Mouse (Mus musculus) forebrain, embryonic 14.5 days (tissue): ENCODE results near the gene Lrtm1. TPM values are rescaled to one million over a fixed set of nuclear protein-coding genes. Genes with fewer than 3 reads are reported as not detected.

Experiments used
- ATAC-seq: fragments of 200-750 bp; cut with Nextera tagmentation; 2 replicates; pipeline ENCODE4 v1.8.0; 2017; ENCODE audit warnings: mild to moderate bottlenecking, moderate library complexity
- DNase-seq: peaks from one replicate; pipeline ENCODE4 v3.0.0-alpha.2; 2015; ENCODE audit warnings: low spot score
- H3K27ac ChIP-seq: fragments of 300-500 bp; sonication (generic); 2 replicates; pipeline ENCODE4 v1.5.1; 2014; ENCODE audit warnings: low read depth, mild to moderate bottlenecking, control low read depth, low read length, moderate library complexity
- H3K27me3 ChIP-seq: fragments of 300-500 bp; sonication (generic); replicated peaks from 2 replicates; pipeline ENCODE4 v1.6.1; 2014; ENCODE audit warnings: low read length, control low read depth, mixed read lengths; ENCODE audit not compliant: control insufficient read depth, insufficient read depth
- H3K36me3 ChIP-seq: fragments of 300-500 bp; sonication (generic); 2 replicates; pipeline ENCODE4 v1.6.1; 2014; ENCODE audit warnings: low read length, control low read depth; ENCODE audit not compliant: control insufficient read depth, insufficient read depth
- H3K4me1 ChIP-seq: fragments of 300-500 bp; sonication (generic); 2 replicates; pipeline ENCODE4 v1.6.1; 2014; ENCODE audit warnings: antibody characterized with exemption, low read length, control low read depth; ENCODE audit not compliant: control insufficient read depth, insufficient read depth
- H3K4me2 ChIP-seq: fragments of 300-500 bp; sonication (generic); 2 replicates; pipeline ENCODE4 v1.6.1; 2014; ENCODE audit warnings: mild to moderate bottlenecking, control low read depth, low read length
- H3K4me3 ChIP-seq: fragments of 300-500 bp; sonication (generic); 2 replicates; pipeline ENCODE4 v1.5.1; 2014; ENCODE audit warnings: low read depth, low read length, control low read depth
- H3K9ac ChIP-seq: fragments of 300-500 bp; sonication (generic); 2 replicates; pipeline ENCODE4 v1.6.1; 2014; ENCODE audit warnings: mild to moderate bottlenecking, low read length, control low read depth, moderate library complexity
- H3K9me3 ChIP-seq: fragments of 300-500 bp; sonication (generic); replicated peaks from 2 replicates; pipeline ENCODE4 v1.6.1; 2016; ENCODE audit warnings: low read length, control low read depth, mixed read lengths; ENCODE audit not compliant: control insufficient read depth
- WGBS: fragments of 180-500 bp; shearing (Covaris S2); extraction: QIAGEN DNeasy Blood & Tissue Kit; methylation state at CpG from one replicate; pipeline ENCODE4 v1.1.7; 2014; 5-methylcytosine and 5-hydroxymethylcytosine counted together
- polyA plus RNA-seq: library from polyadenylated mRNA; unstranded; fragments of >200 nt; fragmentation: Nextera tagmentation; extraction: Ambion mirVana; gene quantifications from 2 replicates; pipeline ENCODE4 v1.2.1, GENCODE M21; 2014

The Lrtm1 gene
- polyA plus RNA-seq, 1 experiment from 2014 or later: not detected

- H3K4me1 ChIP-seq: no peaks in the 10 kb centered on the region; the same call in 1 of the 2 replicates
- H3K27ac ChIP-seq: no peak overlapping the region
- DNase-seq (no peak), ATAC-seq (no peak)
- no peaks in the 10 kb centered on the region for H3K36me3 ChIP-seq
- no peaks in the 10 kb centered on the region for H3K27me3 ChIP-seq
- H3K9ac ChIP-seq: no peak overlapping the region
- WGBS: 90% methylated on average over 4 of the region's 4 CpGs
- H3K4me2 ChIP-seq: no peak overlapping the region
- H3K4me3 ChIP-seq: no peak overlapping the region
- H3K9me3 ChIP-seq: no peaks in the 10 kb centered on the region
Observed at GRCm38 (mm10) chr14:29009644-29010043, 8.4 kb upstream of the Lrtm1 start.

DNA sequence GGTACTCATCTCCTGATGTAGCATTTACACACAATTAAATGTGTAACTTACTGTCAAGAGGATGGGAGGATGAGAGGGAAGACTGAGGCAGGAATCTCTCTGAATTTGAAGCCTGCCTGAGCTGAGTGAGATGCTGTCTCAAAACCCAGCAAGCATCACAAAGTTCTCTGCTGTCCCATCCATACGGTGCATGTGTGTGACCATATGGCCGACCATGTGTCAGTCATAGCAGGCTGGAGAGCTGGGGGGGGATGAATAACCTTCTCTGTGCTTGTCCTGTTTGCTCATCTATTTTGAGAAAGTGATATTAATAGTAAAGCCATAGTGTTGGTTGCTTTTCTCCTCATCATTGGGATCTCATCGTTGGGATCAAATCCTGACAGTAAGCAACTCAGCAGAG lies 4.8 kb upstream of the Lrtm1 start:
- no peak overlapping the region for H3K9ac ChIP-seq
- no peak overlapping the region for H3K27ac ChIP-seq
- no peaks in the 10 kb centered on the region for H3K27me3 ChIP-seq
- no peak overlapping the region for H3K4me2 ChIP-seq
- no peaks in the 10 kb centered on the region for H3K9me3 ChIP-seq
- ATAC-seq (no peak), DNase-seq (no peak)
- no peaks in the 10 kb centered on the region for H3K36me3 ChIP-seq
- H3K4me3 ChIP-seq: no peak overlapping the region
- H3K4me1 ChIP-seq: peaks cover 5% of the 10 kb centered on the region; the same call in 1 of the 2 replicates
- 79% methylated on average over 3 of the region's 3 CpGs for whole genome bisulfite sequencing

- no peak for DNase-seq
- no peak for ATAC-seq
- H3K4me2 ChIP-seq: no peak overlapping the region
Observed at GRCm38 (mm10) chr14:29014680-29015079, 3.3 kb upstream of the Lrtm1 start.

DNA sequence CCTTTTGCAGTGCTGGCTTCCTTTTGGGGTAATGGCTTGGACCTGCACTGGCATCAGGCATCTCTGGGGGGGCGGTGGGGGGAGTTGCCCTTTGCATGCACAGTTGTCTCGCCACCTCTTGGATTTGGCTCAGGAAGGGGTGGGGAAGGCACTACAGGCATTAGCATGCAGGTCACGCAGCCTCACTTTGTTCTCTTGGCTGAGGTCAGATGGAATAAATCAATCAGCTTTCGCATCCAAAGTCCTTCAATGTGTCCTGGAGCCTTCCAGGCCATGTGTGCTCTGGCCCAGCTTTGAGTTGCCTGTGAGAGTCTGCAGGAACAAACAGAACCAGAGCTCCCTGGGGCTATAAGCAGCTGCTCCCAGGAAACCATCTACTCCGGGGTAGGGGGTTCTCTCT lies 2.1 kb upstream of the Lrtm1 start:
- no peak overlapping the region for H3K9ac ChIP-seq
- peak; percentile 37; the same call in 1 of the 2 replicates for ATAC-seq
- no peaks in the 10 kb centered on the region for H3K9me3 ChIP-seq
- H3K36me3 ChIP-seq: no peaks in the 10 kb centered on the region
- H3K4me2 ChIP-seq: no peak overlapping the region
- peaks cover 5% of the 10 kb centered on the region; the same call in 1 of the 2 replicates for H3K4me1 ChIP-seq
- 37% methylated on average over 5 of the region's 5 CpGs for WGBS
- H3K27me3 ChIP-seq: no peaks in the 10 kb centered on the region
- DNase-seq: peak; percentile 54
- no peak overlapping the region for H3K4me3 ChIP-seq
- H3K27ac ChIP-seq: no peak overlapping the region

More at GRCm38 (mm10) chr14:29014680-29015079, 3.3 kb upstream of the Lrtm1 start:
- H3K27me3 ChIP-seq: no peaks in the 10 kb centered on the region
- H3K4me3 ChIP-seq: no peak overlapping the region
- H3K36me3 ChIP-seq: no peaks in the 10 kb centered on the region
- 85% methylated on average over 2 of the region's 2 CpGs for WGBS
- H3K9ac ChIP-seq: no peak overlapping the region
- peaks cover 5% of the 10 kb centered on the region; the same call in 1 of the 2 replicates for H3K4me1 ChIP-seq
- no peak overlapping the region for H3K27ac ChIP-seq
- H3K9me3 ChIP-seq: no peaks in the 10 kb centered on the region

- peaks cover 5% of the 10 kb centered on the region; the same call in 1 of the 2 replicates for H3K4me1 ChIP-seq
- DNase-seq (no peak), ATAC-seq (no peak)
- H3K27ac ChIP-seq: no peak overlapping the region
- H3K9ac ChIP-seq: no peak overlapping the region
- H3K27me3 ChIP-seq: 0 out of 2 replicates have a peak, but pooled peaks cover 5% of the 10 kb centered on the region
- WGBS: 16% methylated on average over 7 of the region's 7 CpGs
- H3K4me3 ChIP-seq: no peak overlapping the region
- no peaks in the 10 kb centered on the region for H3K9me3 ChIP-seq
- no peak overlapping the region for H3K4me2 ChIP-seq
- H3K36me3 ChIP-seq: no peaks in the 10 kb centered on the region
Observed at GRCm38 (mm10) chr14:29018316-29019000, 450 bp downstream of the Lrtm1 start.

GRCm38 (mm10) chr14:29021295-29021694 lies 3.3 kb downstream of the Lrtm1 start:
- WGBS: 88% methylated on average over 4 of the region's 4 CpGs
- no peak for ATAC-seq
- H3K9me3 ChIP-seq: no peaks in the 10 kb centered on the region

GRCm38 (mm10) chr14:29023246-29023645 lies 5.2 kb downstream of the Lrtm1 start:
- no peak for ATAC-seq
- no peak overlapping the region for H3K4me3 ChIP-seq
- no peak for DNase-seq
- H3K27me3 ChIP-seq: 0 out of 2 replicates have a peak, but pooled peaks cover 5% of the 10 kb centered on the region
- H3K9me3 ChIP-seq: no peaks in the 10 kb centered on the region
- 97% methylated on average over 4 of the region's 4 CpGs for WGBS
- H3K4me2 ChIP-seq: no peak overlapping the region
- H3K27ac ChIP-seq: no peak overlapping the region
- H3K9ac ChIP-seq: no peak overlapping the region
- H3K36me3 ChIP-seq: no peaks in the 10 kb centered on the region
- H3K4me1 ChIP-seq: peaks cover 2% of the 10 kb centered on the region

More at GRCm38 (mm10) chr14:29021295-29021694, 3.3 kb downstream of the Lrtm1 start:
- Histone ChIP-seq H3K9ac (no peak overlapping the region), H3K4me1 (no peaks in the 10 kb centered on the region), H3K36me3 (no peaks in the 10 kb centered on the region), H3K27ac (no peak overlapping the region), H3K4me3 (no peak overlapping the region), H3K27me3 (0 out of 2 replicates have a peak, but pooled peaks cover 5% of the 10 kb centered on the region), H3K4me2 (no peak overlapping the region)
- DNase-seq: no peak

DNA sequence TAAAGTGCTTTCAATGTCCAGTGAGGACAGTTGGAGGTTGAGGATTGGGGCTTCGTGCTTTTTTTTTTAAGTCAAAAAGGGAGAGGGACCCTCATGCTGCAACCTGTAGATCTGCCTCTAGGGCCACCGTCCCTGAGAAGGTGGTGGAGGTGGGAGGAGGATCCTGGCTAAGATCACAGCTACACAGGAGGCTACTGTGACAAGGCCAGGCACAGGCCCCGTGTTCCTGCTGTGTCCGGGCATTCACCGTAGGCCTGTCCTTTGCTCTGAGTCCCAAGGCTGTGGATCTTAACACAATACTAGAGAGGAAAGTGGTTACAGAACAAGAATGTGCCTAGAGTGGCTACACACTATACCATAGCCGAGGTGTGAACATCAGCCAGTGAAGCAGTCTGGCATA lies 7.3 kb downstream of the Lrtm1 start:
- no peak overlapping the region for H3K27ac ChIP-seq
- H3K9ac ChIP-seq: no peak overlapping the region
- no peak for ATAC-seq
- no peaks in the 10 kb centered on the region for H3K36me3 ChIP-seq
- H3K4me3 ChIP-seq: no peak overlapping the region
- WGBS: 86% methylated on average over 6 of the region's 6 CpGs
- no peak overlapping the region for H3K4me2 ChIP-seq
- H3K9me3 ChIP-seq: no peaks in the 10 kb centered on the region
- H3K27me3 ChIP-seq: 0 out of 2 replicates have a peak, but pooled peaks cover 5% of the 10 kb centered on the region
- DNase-seq: no peak
- H3K4me1 ChIP-seq: peaks cover 19% of the 10 kb centered on the region

DNA sequence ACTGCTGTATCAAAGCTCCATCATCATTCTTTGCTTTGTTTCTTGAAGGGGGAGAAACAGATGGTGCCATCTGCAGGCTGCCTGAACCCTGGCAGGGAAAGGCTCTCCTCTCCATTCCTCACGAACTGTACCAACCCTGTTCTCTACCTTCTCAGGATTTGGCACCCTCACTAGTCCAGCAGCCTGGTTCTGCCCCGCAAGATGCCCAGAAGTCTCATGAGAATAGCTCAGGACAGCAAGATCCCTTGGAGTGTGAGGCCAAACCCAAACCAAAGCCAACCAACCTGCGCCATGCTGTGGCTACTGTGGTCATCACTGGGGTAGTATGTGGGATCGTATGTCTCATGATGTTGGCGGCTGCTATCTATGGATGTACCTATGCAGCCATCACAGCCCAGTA lies 9.3 kb downstream of the Lrtm1 start:
- no peaks in the 10 kb centered on the region for H3K9me3 ChIP-seq
- 84% methylated on average over 5 of the region's 5 CpGs for WGBS
- no peak overlapping the region for H3K9ac ChIP-seq
- DNase-seq (no peak), ATAC-seq (no peak)
- no peak overlapping the region for H3K27ac ChIP-seq
- no peak overlapping the region for H3K4me2 ChIP-seq
- no peaks in the 10 kb centered on the region for H3K36me3 ChIP-seq
- H3K4me1 ChIP-seq: peaks cover 19% of the 10 kb centered on the region
- no peaks in the 10 kb centered on the region for H3K27me3 ChIP-seq
- no peak overlapping the region for H3K4me3 ChIP-seq
